27 mouse cellular contexts compared by ENCODE assay signal in the genomic region with DNA sequence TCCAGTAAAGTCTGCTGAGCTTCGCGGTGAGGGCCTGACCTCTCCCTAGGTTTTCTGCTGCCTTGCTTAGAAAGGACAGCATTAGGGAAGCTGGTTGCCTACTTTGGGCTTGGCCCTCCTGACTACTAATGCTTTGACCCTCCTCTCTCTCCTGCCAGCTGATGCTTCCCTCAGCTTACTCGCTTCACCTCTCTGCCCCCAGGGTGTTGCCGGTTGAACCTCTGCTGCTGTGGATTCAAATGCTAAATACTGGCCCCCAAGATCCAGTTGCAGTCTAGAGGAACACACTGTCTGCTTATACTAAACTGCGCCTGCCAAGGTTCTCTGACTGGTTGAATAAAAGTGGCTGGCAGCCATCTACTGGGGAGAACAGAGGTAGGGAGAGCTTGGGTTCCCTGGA.
DNase-seq lines count a peak whose midpoint lies in the region; ATAC-seq and TF ChIP-seq lines count a peak whose summit lies in the region.
"Had no signal": no experiment of that assay in that cellular context is flagged by ENCODE, and none has a peak within 500 bp of the region (broad histone marks: within the 10 kb centered on the region; RNA-seq: fewer than 3 reads in every experiment).

No protein-coding gene starts in this region.

- DNase-seq in hindbrain, embryonic 10.5 days (ENCODE audit: low spot score), result no peak
- peak; percentile 18 for DNase-seq in midbrain, embryonic 14.5 days
- DNase-seq in midbrain, postnatal 0 days (ENCODE audit: low spot score), result no peak
- DNase-seq in right cerebral cortex, postnatal 10 days (ENCODE audit: low spot score in 2 of 2), result peak; percentile 32 to 33
- no peak for DNase-seq in right cerebral cortex, adult 18-20 months
- DNase-seq in WW6 (ENCODE audit: low read depth, low spot score), result peak; percentile 24
- DNase-seq in layer of hippocampus, adult 9-10 months (ENCODE audit: low spot score), result no peak
- DNase-seq: adrenal gland, adult 2 months; adrenal gland, postnatal 10 days; adrenal gland, postnatal 25 days; cerebellum, adult 11 months; cerebellum, adult 18-20 months; cerebellum, adult 8-10 months; cerebellum, adult 9-11 months; cerebellum, postnatal 14 days; cerebellum, postnatal 36 days; embryo, embryonic 11 days had no signal

- no peak for TF ChIP-seq CTCF in midbrain, postnatal 0 days (IDR thresholded peaks at IDR 0.05)

- no peak overlapping the region for H3K4me3 ChIP-seq in hindbrain, embryonic 16.5 days (ENCODE audit: low read length)
- H3K4me3 ChIP-seq in hindbrain, embryonic 10.5 days, result no peak overlapping the region
- H3K4me3 ChIP-seq in midbrain, embryonic 14.5 days (replicated peaks; ENCODE audit: low read depth, low read length), result no peak overlapping the region
- no peak overlapping the region for H3K4me3 ChIP-seq in midbrain, postnatal 0 days (ENCODE audit: low read depth, low read length)
- H3K4me3 ChIP-seq: embryonic facial prominence, embryonic 12.5 days; embryonic facial prominence, embryonic 15.5 days; erythroblast, embryonic 14.5 days; forebrain, embryonic 10.5 days; forebrain, embryonic 12.5 days had no signal

- H3K27me3 ChIP-seq in hindbrain, embryonic 16.5 days (replicated peaks; ENCODE audit: control insufficient read depth, insufficient read depth, low read length), result no peaks in the 10 kb centered on the region
- no peaks in the 10 kb centered on the region for H3K27me3 ChIP-seq in hindbrain, embryonic 10.5 days (ENCODE audit: insufficient read depth, poor library complexity, severe bottlenecking)
- H3K27me3 ChIP-seq in midbrain, embryonic 14.5 days (ENCODE audit: control insufficient read depth, insufficient read depth, low read length), result no peaks in the 10 kb centered on the region
- no peaks in the 10 kb centered on the region for H3K27me3 ChIP-seq in midbrain, postnatal 0 days (ENCODE audit: insufficient read depth, low read length)
- H3K27me3 ChIP-seq: embryonic facial prominence, embryonic 12.5 days; embryonic facial prominence, embryonic 15.5 days; forebrain, embryonic 12.5 days; Patski had no signal

- no peaks in the 10 kb centered on the region for H3K9me3 ChIP-seq in hindbrain, embryonic 16.5 days (ENCODE audit: control insufficient read depth, low read length)
- no peaks in the 10 kb centered on the region for H3K9me3 ChIP-seq in hindbrain, embryonic 10.5 days
- H3K9me3 ChIP-seq in midbrain, embryonic 14.5 days (ENCODE audit: control insufficient read depth, low read length), result no peaks in the 10 kb centered on the region
- no peaks in the 10 kb centered on the region for H3K9me3 ChIP-seq in midbrain, postnatal 0 days (ENCODE audit: low read length)
- H3K9me3 ChIP-seq: embryonic facial prominence, embryonic 12.5 days; embryonic facial prominence, embryonic 15.5 days; forebrain, embryonic 10.5 days; forebrain, embryonic 12.5 days; G1E had no signal

- peak; percentile 64; the same call in 1 of the 2 replicates for ATAC-seq in hindbrain, embryonic 16.5 days
- no peak for ATAC-seq in midbrain, embryonic 14.5 days (ENCODE audit: low FRiP score, low TSS enrichment)
- no peak for ATAC-seq in midbrain, postnatal 0 days (ENCODE audit: low FRiP score)
- ATAC-seq: forebrain, embryonic 14.5 days; forebrain, embryonic 16.5 days; Patski had no signal

- H3K36me3 ChIP-seq in hindbrain, embryonic 16.5 days (ENCODE audit: control insufficient read depth, insufficient read depth, low read length), result no peaks in the 10 kb centered on the region
- no peaks in the 10 kb centered on the region for H3K36me3 ChIP-seq in hindbrain, embryonic 10.5 days
- no peaks in the 10 kb centered on the region for H3K36me3 ChIP-seq in midbrain, embryonic 14.5 days (ENCODE audit: control insufficient read depth, insufficient read depth, low read length)
- H3K36me3 ChIP-seq in midbrain, postnatal 0 days (ENCODE audit: insufficient read depth, low read length), result no peaks in the 10 kb centered on the region
- H3K36me3 ChIP-seq: embryonic facial prominence, embryonic 12.5 days; embryonic facial prominence, embryonic 15.5 days; forebrain, embryonic 10.5 days; forebrain, embryonic 12.5 days; G1E had no signal

- H3K27ac ChIP-seq in hindbrain, embryonic 16.5 days (ENCODE audit: low read depth, low read length), result no peak overlapping the region
- no peak overlapping the region for H3K27ac ChIP-seq in hindbrain, embryonic 10.5 days
- no peak overlapping the region for H3K27ac ChIP-seq in midbrain, embryonic 14.5 days (replicated peaks; ENCODE audit: low read depth, low read length)
- no peak overlapping the region for H3K27ac ChIP-seq in midbrain, postnatal 0 days (ENCODE audit: low read depth, low read length)
- H3K27ac ChIP-seq: embryonic facial prominence, embryonic 12.5 days; embryonic facial prominence, embryonic 15.5 days; forebrain, embryonic 10.5 days; forebrain, embryonic 12.5 days had no signal

- no peaks in the 10 kb centered on the region for H3K4me1 ChIP-seq in hindbrain, embryonic 16.5 days (ENCODE audit: control insufficient read depth, insufficient read depth, low read depth, low read length)
- 0 out of 2 replicates have a peak, but pooled peaks cover 5% of the 10 kb centered on the region for H3K4me1 ChIP-seq in hindbrain, embryonic 10.5 days (replicated peaks)
- no peaks in the 10 kb centered on the region for H3K4me1 ChIP-seq in midbrain, embryonic 14.5 days (ENCODE audit: control insufficient read depth, insufficient read depth, low read length)
- H3K4me1 ChIP-seq in midbrain, postnatal 0 days (ENCODE audit: insufficient read depth, low read length), result no peaks in the 10 kb centered on the region
- H3K4me1 ChIP-seq: embryonic facial prominence, embryonic 12.5 days; embryonic facial prominence, embryonic 15.5 days; forebrain, embryonic 10.5 days; forebrain, embryonic 12.5 days had no signal

- no peak overlapping the region for H3K4me2 ChIP-seq in hindbrain, embryonic 16.5 days (ENCODE audit: low read length)
- no peak overlapping the region for H3K4me2 ChIP-seq in midbrain, embryonic 14.5 days (ENCODE audit: low read length)
- H3K4me2 ChIP-seq in midbrain, postnatal 0 days (ENCODE audit: low read depth, low read length, poor library complexity, severe bottlenecking), result no peak overlapping the region
- H3K4me2 ChIP-seq: embryonic facial prominence, embryonic 12.5 days; embryonic facial prominence, embryonic 15.5 days; forebrain, embryonic 12.5 days had no signal

- no peak overlapping the region for H3K9ac ChIP-seq in hindbrain, embryonic 16.5 days (ENCODE audit: low read depth, low read length)
- H3K9ac ChIP-seq in midbrain, embryonic 14.5 days (replicated peaks; ENCODE audit: low read length), result no peak overlapping the region
- no peak overlapping the region for H3K9ac ChIP-seq in midbrain, postnatal 0 days (replicated peaks; ENCODE audit: low read length, poor library complexity, severe bottlenecking)
- H3K9ac ChIP-seq: embryonic facial prominence, embryonic 12.5 days; embryonic facial prominence, embryonic 15.5 days; forebrain, embryonic 12.5 days had no signal

- WGBS in hindbrain, embryonic 16.5 days, result 35% methylated on average over 5 of the region's 5 CpGs
- WGBS in hindbrain, embryonic 10.5 days, result 35% methylated on average over 5 of the region's 5 CpGs
- WGBS in midbrain, embryonic 14.5 days, result 39% methylated on average over 5 of the region's 5 CpGs
- WGBS in midbrain, postnatal 0 days, result 40% methylated on average over 5 of the region's 5 CpGs

Comparison
In these comparisons a context has a peak if more than half of its experiments do, and no peak if none do; other contexts are left out.
1. DNase-seq: peak in midbrain, embryonic 14.5 days (single experiment), right cerebral cortex, postnatal 10 days (2 of 2) and WW6 (single experiment); none in hindbrain, embryonic 10.5 days (single experiment), midbrain, postnatal 0 days (single experiment), right cerebral cortex, adult 18-20 months (single experiment) and layer of hippocampus, adult 9-10 months (single experiment).